Mouse (Mus musculus) heart, embryonic 13.5 days (tissue): ENCODE data around the gene Rasgef1b. TPM values are rescaled to one million over a fixed set of nuclear protein-coding genes. Genes with fewer than 3 reads are reported as not detected.

Experiments
- ATAC-seq: fragments of 200-750 bp; cut with Nextera tagmentation; 2 replicates; pipeline ENCODE4 v1.8.0; 2017; ENCODE audit warnings: moderate TSS enrichment; ENCODE audit not compliant: insufficient number of reproducible peaks, low FRiP score, low TSS enrichment; ENCODE audit errors: extremely low read depth
- H3K27ac ChIP-seq: fragments of 300-500 bp; sonication (generic); replicated peaks from 2 replicates; pipeline ENCODE4 v1.5.1; 2015; ENCODE audit warnings: moderate library complexity, mild to moderate bottlenecking, inconsistent platforms
- H3K27me3 ChIP-seq: fragments of 300-500 bp; sonication (generic); replicated peaks from 2 replicates; pipeline ENCODE4 v1.6.1; 2015; ENCODE audit warnings: mild to moderate bottlenecking, inconsistent platforms
- H3K36me3 ChIP-seq: fragments of 300-500 bp; sonication (generic); 2 replicates; pipeline ENCODE4 v1.6.1; 2015; ENCODE audit warnings: mild to moderate bottlenecking, inconsistent platforms
- H3K4me1 ChIP-seq: fragments of 300-500 bp; sonication (generic); 2 replicates; pipeline ENCODE4 v1.6.1; 2015; ENCODE audit warnings: inconsistent platforms
- H3K4me2 ChIP-seq: fragments of 300-500 bp; sonication (generic); 2 replicates; pipeline ENCODE4 v1.6.1; 2015; ENCODE audit warnings: inconsistent platforms, mild to moderate bottlenecking, moderate library complexity
- H3K4me3 ChIP-seq: fragments of 300-500 bp; sonication (generic); 2 replicates; pipeline ENCODE4 v1.5.1; 2015; ENCODE audit warnings: moderate library complexity, mild to moderate bottlenecking, inconsistent platforms
- H3K9ac ChIP-seq: fragments of 300-500 bp; sonication (generic); 2 replicates; pipeline ENCODE4 v1.6.1; 2015; ENCODE audit warnings: inconsistent platforms, mild to moderate bottlenecking, moderate library complexity
- H3K9me3 ChIP-seq: fragments of 300-500 bp; sonication (generic); 2 replicates; pipeline ENCODE4 v1.6.1; 2016; ENCODE audit warnings: inconsistent platforms
- WGBS: fragments of 180-500 bp; shearing (Covaris S2); methylation state at CpG from one replicate; pipeline ENCODE4 v1.1.7; 2015; ENCODE audit warnings: mixed read lengths; 5-methylcytosine and 5-hydroxymethylcytosine counted together
- polyA plus RNA-seq: library from polyadenylated mRNA; unstranded; fragments of >200 nt; fragmentation: Nextera tagmentation; extraction: Ambion mirVana; gene quantifications from 2 replicates; pipeline ENCODE4 v1.2.1, GENCODE M21; 2015

The Rasgef1b gene
- polyA plus RNA-seq, 1 experiment from 2014 or later, result 36.7 TPM

- WGBS, result 66% methylated on average over 6 of the region's 6 CpGs
- Histone ChIP-seq H3K27ac (no peak overlapping the region), H3K9me3 (no peaks in the 10 kb centered on the region), H3K4me1 (peaks cover 12% of the 10 kb centered on the region), H3K27me3 (no peaks in the 10 kb centered on the region), H3K36me3 (no peaks in the 10 kb centered on the region), H3K4me2 (no peak overlapping the region), H3K4me3 (no peak overlapping the region), H3K9ac (no peak overlapping the region)
- ATAC-seq, result no peak
Measured at GRCm38 (mm10) chr5:99329065-99329464, 399.8 kb downstream of the Rasgef1b start.

DNA sequence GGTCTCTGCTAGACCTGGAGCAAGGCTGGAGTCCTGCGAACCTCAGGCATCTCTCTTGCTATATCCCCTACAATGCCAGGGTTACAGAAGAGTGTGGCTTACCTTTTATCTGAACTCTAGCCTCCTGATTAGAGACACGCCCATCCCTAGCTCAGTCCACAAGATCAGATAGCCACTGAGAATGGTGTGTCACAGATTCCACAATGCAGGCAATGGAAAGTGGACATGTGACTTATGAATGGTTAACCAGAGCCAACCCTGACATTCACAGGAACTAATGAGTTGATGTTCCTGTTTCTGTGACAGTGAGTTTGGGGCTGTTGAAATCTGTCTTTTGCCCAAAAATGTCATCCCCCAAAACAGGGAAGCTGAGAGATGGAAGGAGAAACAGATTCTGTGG is 401.8 kb downstream of the Rasgef1b start:
- Histone ChIP-seq H3K9ac (no peak overlapping the region), H3K27ac (no peak overlapping the region), H3K27me3 (no peaks in the 10 kb centered on the region), H3K9me3 (no peaks in the 10 kb centered on the region), H3K4me2 (no peak overlapping the region), H3K4me1 (0 out of 2 replicates have a peak, but pooled peaks cover 3% of the 10 kb centered on the region), H3K36me3 (no peaks in the 10 kb centered on the region), H3K4me3 (no peak overlapping the region)
- no peak for ATAC-seq
- WGBS, result 63% methylated on average over 2 of the region's 2 CpGs

GRCm38 (mm10) chr5:99325301-99325700 is 403.6 kb downstream of the Rasgef1b start:
- Histone ChIP-seq H3K27me3 (no peaks in the 10 kb centered on the region), H3K4me2 (no peak overlapping the region), H3K36me3 (no peaks in the 10 kb centered on the region), H3K9me3 (no peaks in the 10 kb centered on the region), H3K4me1 (0 out of 2 replicates have a peak, but pooled peaks cover 3% of the 10 kb centered on the region), H3K27ac (no peak overlapping the region), H3K4me3 (no peak overlapping the region), H3K9ac (no peak overlapping the region)
- ATAC-seq, result no peak

GRCm38 (mm10) chr5:99320783-99321182 is 408.1 kb downstream of the Rasgef1b start:
- Histone ChIP-seq H3K27me3 (no peaks in the 10 kb centered on the region), H3K9me3 (no peaks in the 10 kb centered on the region), H3K4me1 (peaks cover 12% of the 10 kb centered on the region), H3K4me3 (no peak overlapping the region), H3K4me2 (no peak overlapping the region), H3K27ac (no peak overlapping the region), H3K36me3 (no peaks in the 10 kb centered on the region), H3K9ac (no peak overlapping the region)
- no peak for ATAC-seq
- WGBS, result 60% methylated on average over 4 of the region's 4 CpGs

- H3K27me3 ChIP-seq, result no peaks in the 10 kb centered on the region
- no peak overlapping the region for H3K9ac ChIP-seq
- H3K27ac ChIP-seq, result no peak overlapping the region
- H3K4me1 ChIP-seq, result peaks cover 31% of the 10 kb centered on the region
- 55% methylated on average over 4 of the region's 4 CpGs for WGBS
- H3K9me3 ChIP-seq, result no peaks in the 10 kb centered on the region
- ATAC-seq, result no peak
- H3K4me3 ChIP-seq, result no peak overlapping the region
- no peak overlapping the region for H3K4me2 ChIP-seq
- no peaks in the 10 kb centered on the region for H3K36me3 ChIP-seq
Measured at GRCm38 (mm10) chr5:99297939-99298338, 430.9 kb downstream of the Rasgef1b start.

GRCm38 (mm10) chr5:99296348-99296747 is 432.5 kb downstream of the Rasgef1b start:
- WGBS, result 66% methylated on average over 2 of the region's 2 CpGs
- H3K4me3 ChIP-seq, result no peak overlapping the region
- peaks cover 46% of the 10 kb centered on the region for H3K4me1 ChIP-seq
- no peaks in the 10 kb centered on the region for H3K36me3 ChIP-seq
- no peak overlapping the region for H3K9ac ChIP-seq
- no peaks in the 10 kb centered on the region for H3K27me3 ChIP-seq
- no peak overlapping the region for H3K4me2 ChIP-seq
- no peak overlapping the region for H3K27ac ChIP-seq
- H3K9me3 ChIP-seq, result no peaks in the 10 kb centered on the region
- ATAC-seq, result no peak

DNA sequence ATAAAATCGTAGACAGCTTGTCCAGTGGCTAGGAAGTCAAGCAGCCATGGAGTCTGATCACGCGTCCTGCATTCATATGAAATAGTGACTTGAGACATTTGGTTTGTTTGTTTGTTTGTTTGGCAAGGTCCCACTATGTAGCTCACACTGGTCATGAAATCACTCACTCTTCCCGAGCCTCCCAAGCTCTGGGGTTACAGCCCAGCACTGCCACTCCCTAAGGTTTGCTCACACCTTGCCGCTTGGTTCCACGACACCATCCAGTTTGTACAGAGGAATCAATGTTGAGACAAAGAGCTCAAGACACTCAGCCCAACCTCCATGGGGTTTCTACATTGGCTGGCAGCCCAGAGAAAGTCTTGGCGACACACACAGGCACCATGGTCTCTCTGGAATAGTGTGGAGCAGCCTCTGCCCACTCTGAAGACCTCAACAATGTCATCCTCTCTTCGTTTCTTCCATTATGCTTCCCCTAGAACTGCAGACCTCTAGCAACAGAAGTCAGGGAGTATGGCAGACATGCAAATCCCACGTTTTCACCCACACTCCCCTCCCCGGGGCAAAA is 436.5 kb downstream of the Rasgef1b start:
- H3K4me2 ChIP-seq, result no peak overlapping the region
- 79% methylated on average over 10 of the region's 10 CpGs for WGBS
- no peaks in the 10 kb centered on the region for H3K9me3 ChIP-seq
- no peaks in the 10 kb centered on the region for H3K36me3 ChIP-seq
- no peaks in the 10 kb centered on the region for H3K27me3 ChIP-seq
- no peak overlapping the region for H3K4me3 ChIP-seq
- no peak overlapping the region for H3K27ac ChIP-seq
- no peak for ATAC-seq
- H3K9ac ChIP-seq, result no peak overlapping the region
- H3K4me1 ChIP-seq, result peaks cover 40% of the 10 kb centered on the region

GRCm38 (mm10) chr5:99291084-99291830 is 437.6 kb downstream of the Rasgef1b start:
- Histone ChIP-seq H3K9ac (no peak overlapping the region), H3K4me2 (no peak overlapping the region), H3K4me1 (peaks cover 40% of the 10 kb centered on the region), H3K27me3 (no peaks in the 10 kb centered on the region), H3K9me3 (no peaks in the 10 kb centered on the region), H3K36me3 (no peaks in the 10 kb centered on the region), H3K27ac (peak overlapping the region; percentile 39; the same call in 1 of the 2 replicates), H3K4me3 (no peak overlapping the region)
- 41% methylated on average over 12 of the region's 12 CpGs for WGBS
- no peak for ATAC-seq

GRCm38 (mm10) chr5:99288262-99288661 is 440.6 kb downstream of the Rasgef1b start:
- H3K4me2 ChIP-seq, result no peak overlapping the region
- H3K36me3 ChIP-seq, result no peaks in the 10 kb centered on the region
- ATAC-seq, result no peak
- WGBS, result 81% methylated on average over 4 of the region's 4 CpGs
- H3K4me3 ChIP-seq, result no peak overlapping the region
- H3K4me1 ChIP-seq, result peaks cover 23% of the 10 kb centered on the region
- no peak overlapping the region for H3K9ac ChIP-seq
- no peaks in the 10 kb centered on the region for H3K9me3 ChIP-seq
- H3K27me3 ChIP-seq, result no peaks in the 10 kb centered on the region
- H3K27ac ChIP-seq, result no peak overlapping the region

DNA sequence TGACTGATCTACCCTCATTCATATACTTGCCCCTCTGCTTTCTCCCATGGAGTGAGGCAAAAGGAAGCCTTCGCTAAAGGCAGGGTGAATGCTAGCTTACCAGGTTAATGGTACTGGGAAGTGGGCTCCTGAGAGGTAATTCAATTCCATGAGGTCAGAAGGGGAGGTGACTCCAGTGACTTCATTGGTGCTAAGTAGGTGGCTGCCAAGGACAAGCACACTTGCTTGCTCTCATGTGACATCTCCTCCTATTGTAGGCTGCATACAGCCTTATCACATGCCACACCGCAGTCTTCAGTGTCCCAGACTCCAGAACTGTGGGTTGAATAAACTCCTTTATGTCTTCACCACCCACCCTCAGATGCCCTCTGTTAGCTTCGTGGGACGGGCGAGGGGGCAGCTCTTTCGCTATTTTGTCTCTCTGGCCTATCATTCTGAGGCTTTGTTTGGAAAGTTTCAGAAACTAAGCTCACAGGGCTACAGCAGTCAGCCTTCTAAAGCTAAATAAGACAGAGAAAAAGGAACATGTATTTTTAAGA is 441.1 kb downstream of the Rasgef1b start:
- no peaks in the 10 kb centered on the region for H3K9me3 ChIP-seq
- ATAC-seq, result no peak
- peaks cover 19% of the 10 kb centered on the region for H3K4me1 ChIP-seq
- H3K27me3 ChIP-seq, result no peaks in the 10 kb centered on the region
- no peak overlapping the region for H3K27ac ChIP-seq
- WGBS, result 76% methylated on average over 6 of the region's 6 CpGs
- H3K9ac ChIP-seq, result no peak overlapping the region
- no peak overlapping the region for H3K4me3 ChIP-seq
- H3K36me3 ChIP-seq, result no peaks in the 10 kb centered on the region
- no peak overlapping the region for H3K4me2 ChIP-seq

GRCm38 (mm10) chr5:99286575-99286974 is 442.3 kb downstream of the Rasgef1b start:
- Histone ChIP-seq H3K4me1 (peaks cover 9% of the 10 kb centered on the region), H3K9ac (no peak overlapping the region), H3K27ac (no peak overlapping the region), H3K27me3 (no peaks in the 10 kb centered on the region), H3K4me3 (no peak overlapping the region), H3K4me2 (no peak overlapping the region), H3K36me3 (no peaks in the 10 kb centered on the region), H3K9me3 (no peaks in the 10 kb centered on the region)
- 84% methylated on average over 6 of the region's 6 CpGs for WGBS
- ATAC-seq, result no peak

- 85% methylated on average over 6 of the region's 6 CpGs for WGBS
Measured at GRCm38 (mm10) chr5:99286024-99286423, 442.8 kb downstream of the Rasgef1b start.

More at GRCm38 (mm10) chr5:99286024-99286423, 442.8 kb downstream of the Rasgef1b start:
- Histone ChIP-seq H3K9ac (no peak overlapping the region), H3K27me3 (no peaks in the 10 kb centered on the region), H3K36me3 (no peaks in the 10 kb centered on the region), H3K27ac (no peak overlapping the region), H3K4me2 (no peak overlapping the region), H3K4me1 (peaks cover 4% of the 10 kb centered on the region), H3K4me3 (no peak overlapping the region), H3K9me3 (no peaks in the 10 kb centered on the region)
- no peak for ATAC-seq
